Mouse (Mus musculus) heart, adult 18-20 months (tissue): ENCODE data around the gene Prickle4. TPM values are rescaled to one million over a fixed set of nuclear protein-coding genes. Genes with fewer than 3 reads are reported as not detected.
A peak's percentile ranks its signal among the peaks of the same experiment; 100 is the strongest.

ENCODE experiments used
- DNase-seq, 2 experiments: peaks; one replicate each; pipeline ENCODE4 v3.0.0; 2021 to 2022; ENCODE audit warnings: mixed read lengths in 1 of 2
- total RNA-seq, 2 experiments: library from RNA; stranded (reverse); gene quantifications; 2 replicates each; pipeline ENCODE4 v1.2.3; 2021

The Prickle4 gene
- total RNA-seq, 2 experiments from 2014 or later = 4.3 to 5.1 TPM

DNA sequence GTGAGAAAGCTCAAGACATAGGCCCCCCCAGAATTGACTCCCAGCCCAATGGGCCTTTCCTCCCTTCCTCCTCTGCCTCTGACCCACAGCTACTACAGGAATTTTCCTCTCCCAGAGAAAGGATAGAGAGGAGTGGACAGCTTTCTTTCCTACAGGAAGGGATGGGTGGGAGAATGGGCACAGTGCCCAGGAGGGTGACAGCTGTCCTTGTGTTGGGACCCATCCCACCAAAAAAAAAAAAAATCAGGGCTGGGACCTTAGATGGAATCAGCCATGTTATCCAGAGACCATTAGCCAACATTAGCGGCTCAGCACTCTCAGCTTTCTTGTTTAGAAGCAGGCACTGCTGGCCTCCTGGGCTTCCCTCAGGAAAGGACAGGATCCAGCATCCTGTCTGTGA lies 11.7 kb upstream of the Prickle4 start:
- DNase-seq = peak in 1 of 2 experiments; percentile 16

GRCm38 (mm10) chr17:47704692-47705091 lies 10.2 kb upstream of the Prickle4 start:
- no peak for DNase-seq

- DNase-seq = no peak
Observed at GRCm38 (mm10) chr17:47703556-47703955, 9.0 kb upstream of the Prickle4 start.

DNA sequence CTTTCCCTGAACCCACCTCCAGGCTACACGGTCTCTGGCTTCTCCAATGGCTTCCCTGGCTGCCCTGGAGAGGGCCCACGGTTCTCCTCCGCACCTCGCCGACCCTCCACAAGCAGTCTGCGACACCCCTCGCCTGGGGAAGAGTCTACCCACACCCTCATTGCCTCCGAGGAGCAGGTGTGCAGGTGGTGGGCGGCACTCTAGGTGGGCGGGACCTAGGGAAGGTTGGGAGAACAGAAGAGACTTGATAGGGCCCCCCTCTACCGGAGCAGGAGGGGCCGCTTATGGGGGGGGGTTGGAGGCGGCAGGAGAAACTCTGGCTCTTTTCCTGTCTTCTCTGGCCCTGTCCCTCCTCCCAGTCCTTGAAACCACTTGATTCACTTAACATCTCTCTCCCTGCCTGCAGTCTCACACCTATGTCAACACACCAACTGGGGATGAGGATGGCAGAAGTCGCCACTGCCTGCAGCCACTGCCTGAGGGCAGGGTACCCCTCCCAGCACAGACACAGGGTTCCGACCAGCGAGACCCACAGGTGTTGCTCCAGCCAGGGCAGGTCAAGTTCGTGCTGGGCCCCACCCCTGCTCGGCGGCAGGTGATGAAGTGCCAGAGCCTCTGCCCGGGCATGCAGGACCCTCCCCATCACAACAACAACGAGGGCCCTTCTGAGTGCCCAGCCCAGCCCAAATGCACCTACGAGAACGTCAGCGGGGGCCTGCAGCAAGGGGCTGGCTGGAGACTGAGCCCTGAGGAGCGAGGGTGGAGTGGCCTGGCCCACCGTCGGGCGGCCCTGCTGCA lies 8.2 kb upstream of the Prickle4 start:
- no peak for DNase-seq

- DNase-seq = no peak
Observed at GRCm38 (mm10) chr17:47701793-47702192, 7.3 kb upstream of the Prickle4 start.

DNA sequence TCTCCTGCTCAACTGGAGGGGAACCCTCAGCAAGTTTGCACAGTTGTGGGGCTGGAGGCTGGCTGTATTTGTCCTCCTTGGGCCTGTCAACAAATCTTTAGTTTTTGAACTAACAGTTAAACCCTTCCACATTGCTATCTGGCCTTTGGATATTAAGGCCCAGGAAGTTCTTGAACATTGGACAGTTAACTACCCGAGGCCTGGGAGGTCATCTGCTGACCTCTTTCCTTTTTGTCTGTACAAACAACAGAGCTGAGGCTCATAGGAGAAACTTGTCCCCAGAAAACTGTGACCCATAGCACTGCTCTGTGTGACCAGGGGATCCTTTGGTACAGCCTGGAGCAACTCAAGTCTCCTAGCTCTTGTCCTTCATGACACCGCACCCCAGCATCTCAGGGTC lies 4.5 kb upstream of the Prickle4 start:
- no peak for DNase-seq

DNA sequence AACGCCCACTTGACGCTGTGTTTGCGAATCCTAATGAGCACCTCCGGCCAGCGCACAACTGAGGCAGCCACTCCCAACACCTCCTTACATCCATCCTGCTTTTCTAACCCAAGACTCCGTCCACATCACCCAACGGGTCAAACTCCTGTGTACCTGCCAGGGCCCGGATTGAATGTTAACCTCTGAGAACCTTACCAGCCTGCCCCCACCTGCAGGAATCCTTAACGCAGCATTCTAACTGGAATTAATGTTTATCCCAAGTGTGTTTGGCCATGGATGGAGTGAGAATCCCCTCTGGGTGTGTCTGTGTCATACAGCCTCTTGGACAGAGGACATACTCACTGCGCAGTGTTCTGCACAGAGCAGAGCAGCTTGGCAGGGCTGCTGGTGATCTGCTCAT lies 3.6 kb upstream of the Prickle4 start:
- DNase-seq = no peak

- DNase-seq = no peak
Observed at GRCm38 (mm10) chr17:47695337-47695710, 788 bp upstream of the Prickle4 start.

GRCm38 (mm10) chr17:47694442-47694502 lies 264 bp downstream of the Prickle4 start, which contains the start of gene Gm21981:
TSS of gene Gm21981 (minus strand) at chr17:47694455.
- no peak for DNase-seq

DNA sequence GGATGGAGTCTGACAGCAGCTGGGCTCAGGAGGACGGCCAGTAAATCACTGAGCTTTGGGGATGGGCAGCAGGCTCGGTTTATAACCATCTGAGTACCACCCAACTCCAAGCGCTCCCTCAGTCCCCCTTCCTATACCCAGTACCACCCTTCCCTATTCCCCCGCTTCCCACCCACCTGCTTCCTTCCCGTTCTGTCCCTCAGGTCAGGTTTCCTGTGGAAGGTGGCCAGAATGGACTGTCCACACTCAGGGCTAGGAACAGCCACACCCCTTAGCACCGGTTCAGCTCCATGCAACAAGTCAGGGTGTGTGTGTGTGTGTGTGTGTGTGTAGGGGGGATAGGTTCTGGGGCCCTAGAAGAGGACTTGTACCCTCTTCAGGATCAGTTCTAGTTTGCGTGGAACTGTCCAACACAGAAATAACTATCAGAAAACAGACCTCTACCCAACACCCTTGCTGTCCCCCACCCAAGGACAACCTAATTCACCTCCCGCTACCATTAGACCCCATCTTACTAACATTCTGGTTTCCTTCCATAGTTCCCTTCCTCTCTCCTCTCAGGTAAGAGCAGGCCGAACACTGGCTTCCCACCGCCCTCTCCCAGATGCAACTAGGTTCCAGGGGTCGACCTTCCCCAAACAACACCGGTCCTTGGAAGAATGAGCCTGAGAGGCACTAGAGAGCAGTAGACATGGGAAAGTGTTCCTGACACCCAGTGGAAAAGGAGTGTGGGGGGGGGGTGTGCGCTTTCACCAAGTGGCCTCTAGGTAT lies 680 bp downstream of the Prickle4 start:
- DNase-seq = peak; percentile 62 to 82

GRCm38 (mm10) chr17:47691650-47692049 lies 2.9 kb downstream of the Prickle4 start:
- DNase-seq = no peak

DNA sequence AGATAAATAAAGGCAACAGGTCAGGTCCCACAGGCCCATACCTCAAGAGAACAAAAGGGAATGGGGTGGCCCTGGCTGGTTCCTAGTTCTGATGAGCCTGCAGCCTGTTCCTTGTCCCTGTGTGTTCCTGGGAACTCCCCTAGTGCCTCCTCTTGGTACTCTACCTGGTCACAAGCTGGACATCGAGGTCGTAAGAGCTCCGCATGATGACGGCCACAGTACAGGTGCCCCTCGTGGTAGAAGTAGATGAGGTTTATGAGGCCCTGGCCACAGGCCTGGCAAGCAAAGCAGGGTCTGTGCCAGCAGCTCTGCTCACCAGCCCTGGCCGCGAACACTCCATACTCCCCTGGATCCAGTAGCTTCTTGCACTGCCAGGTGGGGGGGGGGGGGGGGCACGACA lies 4.6 kb downstream of the Prickle4 start:
- no peak for DNase-seq

DNA sequence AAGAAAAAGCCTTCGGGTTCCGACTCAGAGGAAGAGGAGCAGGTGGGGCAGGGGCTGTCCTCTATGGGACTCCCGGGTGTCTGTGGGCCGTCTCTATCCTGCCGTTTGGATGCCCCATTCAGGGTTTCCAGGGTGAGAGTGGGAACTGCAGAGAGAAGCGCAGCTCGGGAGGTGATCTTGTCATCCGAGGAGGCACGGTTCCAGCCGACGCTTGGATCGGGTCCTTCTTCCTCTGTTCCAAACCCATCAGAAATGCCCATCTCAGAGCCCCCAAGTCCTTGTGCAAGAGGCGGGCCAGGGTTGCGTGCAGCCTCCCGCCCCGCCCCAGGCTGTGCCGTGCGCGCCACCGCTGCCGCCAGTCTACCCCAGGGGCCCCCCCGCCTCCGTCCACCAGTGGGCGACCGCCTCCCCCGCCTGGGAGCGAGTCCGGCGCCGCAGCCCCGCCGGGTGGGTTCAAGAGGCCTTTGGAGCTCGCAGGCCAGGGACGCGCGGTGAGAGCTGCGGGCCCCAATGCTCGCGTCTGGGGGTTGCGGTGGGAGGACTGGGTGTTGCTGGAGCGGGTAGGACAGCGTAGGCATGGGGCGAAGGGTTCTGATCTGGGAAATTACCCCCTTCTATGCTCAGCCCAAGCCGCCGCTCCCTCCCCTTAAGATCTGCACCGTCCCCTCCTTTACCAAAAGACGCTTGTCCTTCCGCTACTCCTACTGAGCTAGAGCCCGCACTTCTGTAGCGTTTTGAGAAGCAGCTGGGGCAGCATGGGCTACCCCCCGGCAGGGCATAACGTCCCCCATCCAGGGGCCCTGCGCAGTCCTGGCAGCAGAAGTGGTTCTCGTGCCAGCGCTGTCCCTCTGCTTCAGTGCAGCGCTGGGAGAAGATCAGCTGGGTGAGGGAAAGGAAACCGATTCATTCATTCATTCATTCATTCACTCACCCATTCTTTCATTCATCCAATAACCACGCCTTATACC lies 5.6 kb downstream of the Prickle4 start, which contains the start of gene Frs3:
TSS of gene Frs3 (plus strand) at position 423 of the 968 bp plus-strand sequence.
- DNase-seq = peak; percentile 70 to 75

DNA sequence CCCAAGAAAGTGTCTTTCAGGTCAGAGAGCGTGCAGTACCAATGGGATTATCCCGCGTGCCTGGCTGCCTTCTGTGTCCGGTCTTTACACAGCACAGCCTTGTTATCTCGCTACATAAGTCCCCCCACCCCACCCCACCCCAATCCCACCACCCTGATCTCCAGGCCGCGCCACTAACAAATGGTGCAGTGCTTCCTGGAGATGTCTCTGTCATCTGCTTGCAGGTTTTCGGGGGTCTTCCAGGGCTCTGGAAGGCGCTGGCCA lies 6.3 kb downstream of the Prickle4 start, which contains the start of gene Tomm6:
TSS of gene Tomm6 (minus strand) at position 43 of the 264 bp plus-strand sequence.
- DNase-seq = no peak

GRCm38 (mm10) chr17:47687409-47688343 lies 6.9 kb downstream of the Prickle4 start:
- peak; percentile 96 to 97 for DNase-seq

DNA sequence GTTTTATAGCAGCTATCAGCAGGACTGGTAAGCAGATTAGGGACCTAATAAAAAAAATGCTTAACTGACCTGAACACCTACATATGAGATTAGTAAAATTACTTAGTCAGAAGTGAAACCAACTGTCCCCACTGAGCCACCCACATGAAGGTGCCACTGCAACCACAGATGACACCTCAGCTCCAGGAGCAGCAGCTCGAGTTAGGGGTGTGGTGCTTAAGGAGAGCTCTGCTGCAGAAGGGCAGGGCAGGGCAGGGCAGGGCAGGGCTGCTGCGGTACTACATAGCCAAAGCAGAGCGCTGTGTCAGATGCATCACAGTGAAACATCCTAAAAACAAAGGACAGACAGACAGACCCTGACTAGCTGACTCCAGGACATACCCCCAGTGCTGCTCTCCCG lies 11.7 kb downstream of the Prickle4 start:
- DNase-seq = no peak

- no peak for DNase-seq
Observed at GRCm38 (mm10) chr17:47678702-47679101, 15.8 kb downstream of the Prickle4 start.

DNA sequence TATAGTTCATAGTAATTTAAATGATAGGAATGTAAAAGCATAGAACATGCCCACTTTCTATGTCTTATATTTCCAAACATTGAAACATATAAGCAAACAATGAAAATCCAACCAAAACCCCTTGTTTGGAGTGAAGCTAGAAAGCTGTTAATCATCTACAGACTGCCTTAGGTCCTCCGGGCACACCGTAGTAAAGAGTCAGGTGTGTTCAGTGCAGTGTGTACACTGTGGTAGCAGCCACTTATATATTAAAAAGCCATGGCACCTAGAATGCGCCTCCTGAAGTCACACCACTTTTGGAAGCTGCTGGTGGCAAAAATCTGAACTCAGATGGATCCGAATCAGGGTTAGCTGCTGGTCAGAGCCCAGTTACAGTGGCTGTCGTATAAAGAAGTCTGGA lies 16.3 kb downstream of the Prickle4 start:
- DNase-seq = no peak

GRCm38 (mm10) chr17:47676581-47676980 lies 18.0 kb downstream of the Prickle4 start:
- peak; percentile 66 to 86 for DNase-seq

DNA sequence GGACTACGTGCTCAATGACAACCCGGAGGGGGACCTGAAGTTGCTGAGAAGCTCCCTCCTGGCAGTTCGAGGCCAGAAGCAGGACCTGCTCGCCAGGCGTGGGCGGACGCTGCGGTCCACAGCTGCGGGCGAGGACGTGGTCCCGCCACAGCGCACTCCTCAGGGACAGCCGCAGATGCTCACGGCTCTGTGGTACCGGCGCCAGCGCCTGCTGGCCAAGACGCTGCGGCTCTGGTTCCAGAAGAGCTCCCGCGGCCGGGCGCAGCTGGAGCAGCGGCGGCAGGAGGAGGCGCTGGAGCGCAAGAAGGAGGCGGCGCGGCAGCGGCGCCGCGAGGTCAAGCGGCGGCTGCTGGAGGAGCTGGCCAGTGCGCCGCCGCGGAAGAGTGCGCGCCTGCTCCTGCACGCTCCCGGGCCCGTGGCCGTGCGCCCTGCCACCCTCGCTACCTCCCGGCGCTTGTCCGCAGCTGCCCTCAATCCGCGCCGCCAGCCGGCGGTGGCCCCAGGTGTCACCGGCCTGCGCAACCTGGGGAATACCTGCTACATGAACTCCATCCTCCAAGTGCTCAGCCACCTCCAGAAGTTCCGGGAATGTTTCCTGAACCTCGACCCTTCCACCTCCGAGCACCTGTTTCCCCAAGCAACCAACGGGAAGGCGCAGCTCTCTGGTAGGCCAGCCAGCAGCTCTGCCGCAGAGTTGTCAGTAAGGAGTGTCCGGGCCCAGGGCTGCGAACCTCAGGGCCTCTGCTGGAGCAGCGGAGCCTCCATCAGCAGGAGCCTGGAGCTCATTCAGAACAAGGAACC lies 22.0 kb downstream of the Prickle4 start:
- peak; percentile 64 to 79 for DNase-seq

- DNase-seq = no peak
Observed at GRCm38 (mm10) chr17:47671988-47672310, 22.6 kb downstream of the Prickle4 start.
